Mouse (Mus musculus) lung, embryonic 14.5 days (tissue): ENCODE measurements around the gene Cort. TPM values are rescaled to one million over a fixed set of nuclear protein-coding genes. Genes with fewer than 3 reads are reported as not detected.

ENCODE experiments used
- ATAC-seq: fragments of 200-750 bp; cut with Nextera tagmentation; 2 replicates; pipeline ENCODE4 v1.8.0; 2017; ENCODE audit warnings: mild to moderate bottlenecking, moderate TSS enrichment, moderate library complexity; ENCODE audit not compliant: insufficient read depth
- DNase-seq: peaks from one replicate; pipeline ENCODE4 v3.0.0-alpha.2; 2015
- H3K27ac ChIP-seq: fragments of 300-500 bp; sonication (generic); 2 replicates; pipeline ENCODE4 v1.5.1; 2014; ENCODE audit warnings: low read depth, mild to moderate bottlenecking, moderate library complexity
- H3K27me3 ChIP-seq: fragments of 300-500 bp; sonication (generic); 2 replicates; pipeline ENCODE4 v1.6.1; 2014; ENCODE audit warnings: low read length, control low read depth; ENCODE audit not compliant: insufficient read depth
- H3K36me3 ChIP-seq: fragments of 300-500 bp; sonication (generic); 2 replicates; pipeline ENCODE4 v1.6.1; 2014; ENCODE audit warnings: control low read depth; ENCODE audit not compliant: insufficient read depth
- H3K4me1 ChIP-seq: fragments of 300-500 bp; sonication (generic); 2 replicates; pipeline ENCODE4 v1.6.1; 2014; ENCODE audit warnings: antibody characterized with exemption, control low read depth; ENCODE audit not compliant: insufficient read depth
- H3K4me2 ChIP-seq: fragments of 300-500 bp; sonication (generic); 2 replicates; pipeline ENCODE4 v1.6.1; 2014; ENCODE audit warnings: mild to moderate bottlenecking
- H3K4me3 ChIP-seq: fragments of 300-500 bp; sonication (generic); 2 replicates; pipeline ENCODE4 v1.5.1; 2014; ENCODE audit warnings: low read depth, low read length
- H3K9ac ChIP-seq: fragments of 300-500 bp; sonication (generic); 2 replicates; pipeline ENCODE4 v1.6.1; 2014
- H3K9me3 ChIP-seq: fragments of 300-500 bp; sonication (generic); 2 replicates; pipeline ENCODE4 v1.6.1; 2016; ENCODE audit warnings: low read depth, low read length, control low read depth
- CTCF ChIP-seq: IDR thresholded peaks from 2 replicates; pipeline ENCODE4 v1.5.1; 2016; ENCODE audit warnings: antibody characterized with exemption, low read depth
- WGBS: fragments of 180-500 bp; shearing (Covaris S2); extraction: QIAGEN DNeasy Blood & Tissue Kit; methylation state at CpG from one replicate; pipeline ENCODE4 v1.1.7; 2014; 5-methylcytosine and 5-hydroxymethylcytosine counted together
- polyA plus RNA-seq: library from polyadenylated mRNA; unstranded; fragments of >200 nt; fragmentation: Nextera tagmentation; extraction: Ambion mirVana; gene quantifications from 2 replicates; pipeline ENCODE4 v1.2.1, GENCODE M21; 2014

The Cort gene
- polyA plus RNA-seq, 1 experiment from 2014 or later: not detected

DNA sequence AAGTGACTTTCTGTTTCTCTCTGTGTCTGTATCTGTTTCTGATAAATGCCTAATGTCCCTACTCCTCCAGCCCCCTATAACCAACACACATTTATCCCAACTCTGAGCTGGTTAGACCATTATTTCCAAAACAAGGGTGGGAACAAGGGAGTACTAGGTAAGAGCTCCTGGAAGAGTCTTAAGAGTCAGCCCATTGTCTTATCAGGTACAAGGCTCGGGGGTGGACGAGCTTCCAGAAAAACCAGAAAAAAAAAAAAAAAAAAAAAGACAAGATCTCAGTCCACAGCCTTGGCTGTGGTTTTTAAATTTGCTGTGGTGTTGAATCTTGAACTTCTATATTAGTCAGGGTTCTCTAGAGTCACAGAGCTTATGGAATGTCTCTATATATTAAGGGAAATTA, 41.5 kb upstream of the Cort start:
- no peaks in the 10 kb centered on the region for H3K4me1 ChIP-seq
- H3K4me3 ChIP-seq: no peak overlapping the region
- H3K36me3 ChIP-seq: peaks cover 17% of the 10 kb centered on the region
- H3K9me3 ChIP-seq: no peaks in the 10 kb centered on the region
- no peak overlapping the region for H3K9ac ChIP-seq
- 69% methylated on average over 2 of the region's 2 CpGs for WGBS
- ATAC-seq: no peak
- no peak overlapping the region for H3K27ac ChIP-seq
- no peak for DNase-seq
- H3K27me3 ChIP-seq: no peaks in the 10 kb centered on the region
- peak overlapping the region; percentile 95 for H3K4me2 ChIP-seq
- no peak for TF ChIP-seq CTCF

DNA sequence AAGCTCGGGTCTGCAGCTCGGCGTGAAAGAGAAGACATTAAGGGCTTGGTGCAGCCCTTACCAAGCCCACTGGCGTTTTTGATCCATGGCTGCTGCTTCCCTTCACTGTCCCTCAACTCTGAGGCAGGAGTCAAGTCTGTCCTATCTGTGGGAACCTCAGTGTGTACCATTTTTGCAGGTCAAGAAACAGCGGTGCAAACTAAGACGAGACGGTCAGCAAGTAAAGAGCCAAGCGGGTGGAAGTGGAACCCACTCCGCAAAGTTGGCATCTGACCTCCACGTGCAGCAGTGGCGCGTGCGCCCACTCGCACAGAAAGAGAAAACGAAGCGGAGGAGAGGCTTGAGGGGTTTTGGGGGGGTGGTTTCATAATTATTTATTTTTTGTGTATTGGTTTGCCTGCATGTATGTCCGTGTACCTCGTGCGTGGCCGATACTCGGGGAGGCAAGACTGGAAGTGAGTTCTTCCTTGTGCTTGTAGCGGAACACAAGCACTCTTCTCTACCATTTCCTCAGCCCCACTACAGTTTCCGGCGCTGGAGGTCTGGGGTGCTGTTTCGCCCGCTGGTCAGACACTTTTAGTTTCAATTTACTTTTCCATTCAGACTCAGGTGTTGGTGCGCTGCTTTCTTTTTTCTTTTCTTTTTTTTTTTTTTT, 40.5 kb upstream of the Cort start:
- under 1% methylated on average over 27 of the region's 27 CpGs for WGBS
- H3K4me3 ChIP-seq: peak overlapping the region; percentile 85
- H3K9me3 ChIP-seq: no peaks in the 10 kb centered on the region
- H3K9ac ChIP-seq: peak overlapping the region; percentile 87
- no peak for TF ChIP-seq CTCF
- H3K27ac ChIP-seq: peak overlapping the region; percentile 83
- H3K4me2 ChIP-seq: peak overlapping the region; percentile 95
- DNase-seq (peak; percentile 49), ATAC-seq (peak; percentile 64)
- H3K27me3 ChIP-seq: no peaks in the 10 kb centered on the region
- H3K36me3 ChIP-seq: peaks cover 23% of the 10 kb centered on the region
- no peaks in the 10 kb centered on the region for H3K4me1 ChIP-seq

DNA sequence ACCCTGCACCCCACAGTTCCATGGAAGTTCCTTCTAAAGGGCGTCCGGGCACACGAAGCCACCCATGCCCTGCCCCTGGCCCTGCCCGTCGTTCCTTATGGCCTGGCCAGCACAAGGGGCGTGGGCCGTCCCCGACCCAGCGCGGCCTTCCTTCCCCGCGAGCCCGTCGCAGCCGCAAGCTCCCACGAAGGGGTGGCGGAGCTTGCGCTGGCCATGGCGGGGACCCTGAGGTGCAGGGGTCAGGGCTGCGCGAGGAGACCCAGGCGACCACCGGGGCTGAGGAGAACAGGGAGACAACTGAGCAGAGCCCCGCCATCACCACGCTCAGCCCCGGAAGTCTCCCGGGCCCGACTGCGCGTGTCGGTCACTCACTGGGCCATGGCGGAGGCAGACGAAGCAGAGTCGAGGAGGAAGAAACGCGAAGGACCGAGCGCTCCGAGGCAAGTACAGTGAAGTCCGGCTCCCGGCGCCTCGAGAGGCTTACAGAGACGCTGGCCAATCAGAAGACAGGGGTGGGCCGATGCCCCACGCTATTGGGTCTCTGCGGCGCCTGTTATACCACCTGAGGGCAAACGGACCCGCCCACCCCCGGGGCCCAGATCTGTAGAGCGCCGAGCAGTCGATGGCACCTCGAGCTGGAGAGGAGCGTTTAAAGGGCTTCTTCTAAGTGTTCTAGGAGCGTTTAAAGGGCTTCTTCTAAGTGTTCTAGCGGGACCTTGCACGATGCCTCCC, 39.8 kb upstream of the Cort start, which contains the start of gene Pgd:
Gene Pgd (minus strand): TSS at position 557 of the 732 bp plus-strand sequence.
- H3K4me1 ChIP-seq: no peaks in the 10 kb centered on the region
- peak within 1 kb of the TSS; percentile 95 for H3K4me2 ChIP-seq
- DNase-seq (peak; percentile 98), ATAC-seq (peak; percentile 100)
- no peaks in the 10 kb centered on the region for H3K27me3 ChIP-seq
- peak within 1 kb of the TSS; percentile 83 for H3K27ac ChIP-seq
- peaks cover 30% of the 10 kb centered on the region for H3K36me3 ChIP-seq
- peak within 1 kb of the TSS; percentile 87 for H3K9ac ChIP-seq
- WGBS: under 1% methylated on average over 59 of the region's 59 CpGs
- H3K9me3 ChIP-seq: no peaks in the 10 kb centered on the region
- no peak for TF ChIP-seq CTCF
- peak within 1 kb of the TSS; percentile 85 for H3K4me3 ChIP-seq

DNA sequence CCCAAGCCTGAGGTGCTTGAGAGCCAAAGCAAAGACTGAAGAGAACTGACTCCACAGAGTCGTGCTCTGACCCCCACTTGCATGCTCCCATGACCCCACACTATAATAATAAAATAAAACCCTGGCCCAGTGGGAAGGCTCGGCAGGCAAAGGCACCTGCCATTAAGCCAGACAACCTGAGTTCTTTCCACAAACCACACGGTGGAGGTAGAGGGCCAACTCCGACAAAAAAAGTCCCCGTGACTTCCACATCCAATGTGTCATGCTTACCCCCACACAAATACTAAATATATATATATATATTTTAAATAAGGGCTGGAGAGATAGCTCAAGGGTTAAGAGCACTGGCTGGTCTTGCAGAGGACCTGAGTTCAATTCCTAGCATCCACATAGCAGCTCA, 37.6 kb upstream of the Cort start:
- ATAC-seq: no peak
- Histone ChIP-seq H3K4me3 (no peak overlapping the region), H3K27me3 (no peaks in the 10 kb centered on the region), H3K9me3 (no peaks in the 10 kb centered on the region), H3K4me2 (no peak overlapping the region), H3K4me1 (no peaks in the 10 kb centered on the region), H3K36me3 (peaks cover 52% of the 10 kb centered on the region), H3K27ac (no peak overlapping the region), H3K9ac (no peak overlapping the region)
- no peak for DNase-seq
- peak; percentile 34; the same call in 1 of the 2 replicates for TF ChIP-seq CTCF
- WGBS: 48% methylated on average over 5 of the region's 5 CpGs

DNA sequence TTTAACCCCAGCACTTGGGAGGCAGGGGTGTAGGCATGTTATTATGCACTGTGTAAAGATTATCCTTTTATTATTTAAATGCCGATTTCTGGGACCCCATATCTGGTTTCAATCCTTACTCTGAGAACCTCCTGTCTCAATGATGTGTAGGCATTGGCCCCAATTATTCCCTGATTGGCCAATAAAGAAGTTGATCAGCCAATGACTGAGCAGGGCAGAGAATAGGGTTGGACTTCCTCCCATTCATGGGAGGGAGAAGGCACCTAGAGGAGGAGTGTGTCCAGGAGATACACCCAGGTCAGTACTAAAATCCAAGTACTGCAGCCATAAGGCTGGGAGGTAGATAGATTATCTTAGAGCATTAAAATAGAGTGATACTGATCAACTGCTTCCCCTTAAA, 36.6 kb upstream of the Cort start:
- no peaks in the 10 kb centered on the region for H3K27me3 ChIP-seq
- DNase-seq: no peak
- H3K9me3 ChIP-seq: no peaks in the 10 kb centered on the region
- 59% methylated on average over 1 of the region's 1 CpGs for WGBS
- no peak overlapping the region for H3K4me2 ChIP-seq
- no peak for ATAC-seq
- no peaks in the 10 kb centered on the region for H3K4me1 ChIP-seq
- H3K36me3 ChIP-seq: peaks cover 61% of the 10 kb centered on the region
- H3K9ac ChIP-seq: no peak overlapping the region
- no peak for TF ChIP-seq CTCF
- H3K27ac ChIP-seq: no peak overlapping the region
- no peak overlapping the region for H3K4me3 ChIP-seq

DNA sequence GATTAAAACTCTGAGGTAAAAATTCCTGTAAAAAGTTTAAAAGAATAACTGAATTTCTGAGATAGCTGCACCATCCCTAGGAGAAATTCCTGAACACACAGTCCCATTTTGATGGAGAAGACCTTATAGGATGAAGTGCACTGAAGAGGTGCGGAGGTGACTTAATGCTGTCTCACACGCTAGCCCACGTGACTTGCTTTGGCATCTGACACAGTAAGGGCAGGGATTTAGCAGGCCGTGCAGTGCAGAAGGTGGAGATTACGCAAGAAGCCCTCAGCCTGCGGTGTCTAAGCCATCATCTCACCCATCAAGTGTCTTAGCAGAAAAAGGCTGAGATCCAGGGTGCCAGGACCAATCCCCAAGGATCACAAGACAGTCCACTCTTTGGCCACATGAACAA, 34.6 kb upstream of the Cort start:
- DNase-seq (no peak), ATAC-seq (no peak)
- H3K4me3 ChIP-seq: no peak overlapping the region
- H3K27me3 ChIP-seq: no peaks in the 10 kb centered on the region
- no peaks in the 10 kb centered on the region for H3K9me3 ChIP-seq
- no peaks in the 10 kb centered on the region for H3K4me1 ChIP-seq
- no peak for TF ChIP-seq CTCF
- peaks cover 80% of the 10 kb centered on the region for H3K36me3 ChIP-seq
- no peak overlapping the region for H3K4me2 ChIP-seq
- 84% methylated on average over 6 of the region's 6 CpGs for WGBS
- no peak overlapping the region for H3K27ac ChIP-seq
- no peak overlapping the region for H3K9ac ChIP-seq

DNA sequence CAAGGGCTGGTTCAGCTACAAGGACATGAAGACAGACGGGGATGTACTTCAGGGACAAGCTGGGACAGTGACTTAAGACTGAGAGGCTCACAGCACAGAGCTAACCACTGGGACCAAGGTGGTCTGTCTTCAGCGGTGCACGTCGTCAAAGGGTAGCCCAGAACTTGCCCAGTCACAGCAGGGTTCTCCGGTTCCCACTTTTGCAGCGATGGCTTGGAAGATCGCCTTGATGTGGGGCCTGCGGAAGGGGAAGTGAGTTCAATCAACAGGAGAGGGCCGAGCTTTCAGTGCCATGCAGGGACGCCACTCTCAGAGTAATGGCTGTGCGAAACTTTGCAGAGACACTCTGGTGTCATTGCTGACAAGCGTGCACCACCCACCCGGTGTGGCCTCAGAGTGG, 33.3 kb upstream of the Cort start:
- Histone ChIP-seq H3K9ac (no peak overlapping the region), H3K36me3 (peaks cover 92% of the 10 kb centered on the region), H3K9me3 (no peaks in the 10 kb centered on the region), H3K4me3 (no peak overlapping the region), H3K27ac (no peak overlapping the region), H3K27me3 (no peaks in the 10 kb centered on the region), H3K4me2 (no peak overlapping the region), H3K4me1 (no peaks in the 10 kb centered on the region)
- DNase-seq (no peak), ATAC-seq (no peak)
- TF ChIP-seq CTCF: no peak
- 89% methylated on average over 13 of the region's 13 CpGs for WGBS
